ENCODE assay signal across 11 mouse cellular contexts in genomic region chr5:33999466-34000090, GRCm38 (mm10). TPM values are rescaled to one million over a fixed set of nuclear protein-coding genes. Genes with fewer than 3 reads are reported as not detected.
DNase-seq lines count a peak whose midpoint lies in the region; ATAC-seq lines count a peak whose summit lies in the region.
"Had no signal": no experiment of that assay in that cellular context is flagged by ENCODE, and none has a peak within 500 bp of the region (broad histone marks: within the 10 kb centered on the region; RNA-seq: fewer than 3 reads in every experiment).

No protein-coding gene starts in this region.

- 78% methylated on average over 6 of the region's 6 CpGs for WGBS in forebrain, embryonic 14.5 days
- WGBS in forebrain, embryonic 16.5 days: 78% methylated on average over 6 of the region's 6 CpGs
- 90% methylated on average over 6 of the region's 6 CpGs for WGBS in midbrain, embryonic 11.5 days
- WGBS in midbrain, embryonic 10.5 days: 91% methylated on average over 6 of the region's 6 CpGs
- 88% methylated on average over 6 of the region's 6 CpGs for WGBS in hindbrain, embryonic 13.5 days

- no peaks in the 10 kb centered on the region for H3K27me3 ChIP-seq in forebrain, embryonic 14.5 days (replicated peaks; ENCODE audit: control insufficient read depth, insufficient read depth, low read length)
- no peaks in the 10 kb centered on the region for H3K27me3 ChIP-seq in forebrain, embryonic 16.5 days (replicated peaks; ENCODE audit: control insufficient read depth, insufficient read depth, low read length)
- H3K27me3 ChIP-seq in midbrain, embryonic 11.5 days (ENCODE audit: control insufficient read depth, insufficient read depth, low read length): peaks cover 8% of the 10 kb centered on the region; the same call in 1 of the 2 replicates
- H3K27me3 ChIP-seq in midbrain, embryonic 10.5 days (ENCODE audit: low read depth, poor library complexity, severe bottlenecking): peaks cover 45% of the 10 kb centered on the region
- peaks cover under 1% of the 10 kb centered on the region; the same call in 1 of the 2 replicates for H3K27me3 ChIP-seq in hindbrain, embryonic 13.5 days

- no peaks in the 10 kb centered on the region for H3K9me3 ChIP-seq in forebrain, embryonic 14.5 days (replicated peaks; ENCODE audit: control insufficient read depth, low read length)
- no peaks in the 10 kb centered on the region for H3K9me3 ChIP-seq in forebrain, embryonic 16.5 days (ENCODE audit: control insufficient read depth, low read length)
- no peaks in the 10 kb centered on the region for H3K9me3 ChIP-seq in midbrain, embryonic 11.5 days (ENCODE audit: control insufficient read depth, low read length)
- H3K9me3 ChIP-seq in midbrain, embryonic 10.5 days (replicated peaks): no peaks in the 10 kb centered on the region
- no peaks in the 10 kb centered on the region for H3K9me3 ChIP-seq in hindbrain, embryonic 13.5 days

- H3K4me3 ChIP-seq in forebrain, embryonic 14.5 days (ENCODE audit: low read depth, low read length): no peak overlapping the region
- no peak overlapping the region for H3K4me3 ChIP-seq in forebrain, embryonic 16.5 days (replicated peaks; ENCODE audit: low read length)
- H3K4me3 ChIP-seq in midbrain, embryonic 11.5 days (ENCODE audit: low read depth, low read length): no peak overlapping the region
- H3K4me3 ChIP-seq in midbrain, embryonic 10.5 days: no peak overlapping the region
- H3K4me3 ChIP-seq in hindbrain, embryonic 13.5 days: peak overlapping the region; percentile 87
- H3K4me3 ChIP-seq: myocyte had no signal

- H3K4me1 ChIP-seq in forebrain, embryonic 14.5 days (ENCODE audit: control insufficient read depth, insufficient read depth, low read length): peaks cover 23% of the 10 kb centered on the region
- H3K4me1 ChIP-seq in forebrain, embryonic 16.5 days (replicated peaks; ENCODE audit: control insufficient read depth, insufficient read depth, low read length): peaks cover 38% of the 10 kb centered on the region
- peaks cover 20% of the 10 kb centered on the region for H3K4me1 ChIP-seq in midbrain, embryonic 11.5 days (ENCODE audit: control insufficient read depth, insufficient read depth, low read length)
- peaks cover 48% of the 10 kb centered on the region for H3K4me1 ChIP-seq in midbrain, embryonic 10.5 days
- H3K4me1 ChIP-seq in hindbrain, embryonic 13.5 days (replicated peaks): peaks cover 66% of the 10 kb centered on the region

- no peak for DNase-seq in forebrain, embryonic 14.5 days (ENCODE audit: low spot score)
- peak; percentile 49 for DNase-seq in midbrain, embryonic 11.5 days (ENCODE audit: low spot score, missing footprints)
- no peak for DNase-seq in midbrain, embryonic 10.5 days (ENCODE audit: low spot score)
- DNase-seq in skeletal muscle tissue, adult 2 months (ENCODE audit: low read depth, low spot score): peak; percentile 32
- no peak for DNase-seq in urinary bladder, postnatal 10 days (ENCODE audit: low spot score)
- no peak for DNase-seq in thymus, adult 18-20 months
- DNase-seq: lung, embryonic 14.5 days; right cerebral cortex, postnatal 14 days had no signal

- H3K9ac ChIP-seq in forebrain, embryonic 14.5 days (ENCODE audit: low read length): no peak overlapping the region
- no peak overlapping the region for H3K9ac ChIP-seq in forebrain, embryonic 16.5 days (replicated peaks; ENCODE audit: low read depth, low read length)
- no peak overlapping the region for H3K9ac ChIP-seq in midbrain, embryonic 11.5 days (ENCODE audit: low read length)
- peak overlapping the region; percentile 95 for H3K9ac ChIP-seq in hindbrain, embryonic 13.5 days
- H3K9ac ChIP-seq: lung, embryonic 14.5 days had no signal

- peak overlapping the region; percentile 77 for H3K4me2 ChIP-seq in forebrain, embryonic 14.5 days (ENCODE audit: low read length)
- H3K4me2 ChIP-seq in forebrain, embryonic 16.5 days (ENCODE audit: low read length): no peak overlapping the region
- H3K4me2 ChIP-seq in midbrain, embryonic 11.5 days: no peak overlapping the region
- H3K4me2 ChIP-seq in hindbrain, embryonic 13.5 days: peak overlapping the region; percentile 73
- H3K4me2 ChIP-seq: lung, embryonic 14.5 days had no signal

- ATAC-seq in forebrain, embryonic 14.5 days: no peak
- ATAC-seq in forebrain, embryonic 16.5 days: no peak
- no peak for ATAC-seq in midbrain, embryonic 11.5 days (ENCODE audit: low FRiP score)
- ATAC-seq in hindbrain, embryonic 13.5 days (ENCODE audit: low FRiP score): no peak

- H3K36me3 ChIP-seq in forebrain, embryonic 14.5 days (ENCODE audit: control insufficient read depth, insufficient read depth, low read length): peaks cover 21% of the 10 kb centered on the region
- no peaks in the 10 kb centered on the region for H3K36me3 ChIP-seq in forebrain, embryonic 16.5 days (ENCODE audit: control insufficient read depth, insufficient read depth)
- H3K36me3 ChIP-seq in midbrain, embryonic 11.5 days (ENCODE audit: control insufficient read depth, insufficient read depth, low read length): no peaks in the 10 kb centered on the region
- peaks cover 34% of the 10 kb centered on the region for H3K36me3 ChIP-seq in midbrain, embryonic 10.5 days
- peaks cover 38% of the 10 kb centered on the region for H3K36me3 ChIP-seq in hindbrain, embryonic 13.5 days

- H3K27ac ChIP-seq in forebrain, embryonic 14.5 days (ENCODE audit: low read depth, low read length): no peak overlapping the region
- no peak overlapping the region for H3K27ac ChIP-seq in forebrain, embryonic 16.5 days (ENCODE audit: low read length)
- no peak overlapping the region for H3K27ac ChIP-seq in midbrain, embryonic 11.5 days (ENCODE audit: low read depth, low read length)
- H3K27ac ChIP-seq in midbrain, embryonic 10.5 days (replicated peaks): no peak overlapping the region
- H3K27ac ChIP-seq in hindbrain, embryonic 13.5 days: no peak overlapping the region

RNA-seq across cellular contexts. Expression of gene Nat8l, which starts 3.8 kb away (rescaled TPM):
- polyA plus RNA-seq in forebrain, embryonic 14.5 days (2014; fragmentation: Nextera tagmentation; extraction: Ambion mirVana): 2.5 and 2.7 TPM in 2 replicates
- polyA plus RNA-seq in forebrain, embryonic 16.5 days (2015; fragmentation: Nextera tagmentation; extraction: Ambion mirVana): 3.8 and 4.7 TPM in 2 replicates
- polyA plus RNA-seq in midbrain, embryonic 11.5 days (2014; fragmentation: Nextera tagmentation; extraction: Ambion mirVana): 1.0 and 1.6 TPM in 2 replicates
- polyA plus RNA-seq in midbrain, embryonic 10.5 days (2016; fragmentation: Nextera tagmentation; extraction: Ambion mirVana): 1.5 and 2.2 TPM in 2 replicates
- 3.9 and 4.2 TPM in 2 replicates for polyA plus RNA-seq in hindbrain, embryonic 13.5 days (2015; fragmentation: Nextera tagmentation; extraction: Ambion mirVana)

RNA-seq across cellular contexts. Expression of gene Gm1673, which starts 16.3 kb away (rescaled TPM):
- polyA plus RNA-seq in forebrain, embryonic 14.5 days (2014; fragmentation: Nextera tagmentation; extraction: Ambion mirVana): 424 and 498 TPM in 2 replicates
- 435 and 524 TPM in 2 replicates for polyA plus RNA-seq in forebrain, embryonic 16.5 days (2015; fragmentation: Nextera tagmentation; extraction: Ambion mirVana)
- polyA plus RNA-seq in midbrain, embryonic 11.5 days (2014; fragmentation: Nextera tagmentation; extraction: Ambion mirVana): 231 and 252 TPM in 2 replicates
- 288 and 309 TPM in 2 replicates for polyA plus RNA-seq in midbrain, embryonic 10.5 days (2016; fragmentation: Nextera tagmentation; extraction: Ambion mirVana)
- polyA plus RNA-seq in hindbrain, embryonic 13.5 days (2015; fragmentation: Nextera tagmentation; extraction: Ambion mirVana): 589 and 607 TPM in 2 replicates

Comparison
In these comparisons a context has a peak if more than half of its experiments do, and no peak if none do; other contexts are left out.
1. DNase-seq: peak in midbrain, embryonic 11.5 days (single experiment) and skeletal muscle tissue, adult 2 months (single experiment); none in forebrain, embryonic 14.5 days (single experiment), midbrain, embryonic 10.5 days (single experiment), urinary bladder, postnatal 10 days (single experiment) and thymus, adult 18-20 months (0 of 2).
2. H3K4me2 ChIP-seq: peak in forebrain, embryonic 14.5 days (single experiment) and hindbrain, embryonic 13.5 days (single experiment); none in forebrain, embryonic 16.5 days (single experiment) and midbrain, embryonic 11.5 days (single experiment).